Mouse (Mus musculus) lung, postnatal 0 days (tissue): Measurements from ENCODE around the gene Nup214. TPM values are rescaled to one million over a fixed set of nuclear protein-coding genes. Genes with fewer than 3 reads are reported as not detected.

Source experiments
- ATAC-seq: fragments of 200-750 bp; cut with Nextera tagmentation; 2 replicates; pipeline ENCODE4 v1.8.0; 2017; ENCODE audit warnings: moderate library complexity
- DNase-seq: peaks from one replicate; pipeline ENCODE4 v3.0.0-alpha.2; 2016; ENCODE audit warnings: low spot score
- H3K27ac ChIP-seq: fragments of 300-500 bp; sonication (generic); 2 replicates; pipeline ENCODE4 v1.5.1; 2014; ENCODE audit warnings: antibody characterized with exemption, mild to moderate bottlenecking, low read length, mixed read lengths
- H3K27me3 ChIP-seq: fragments of 300-500 bp; sonication (generic); replicated peaks from 2 replicates; pipeline ENCODE4 v1.6.1; 2014; ENCODE audit warnings: low read length, mixed read lengths; ENCODE audit not compliant: insufficient read depth
- H3K36me3 ChIP-seq: fragments of 300-500 bp; sonication (generic); 2 replicates; pipeline ENCODE4 v1.6.1; 2014; ENCODE audit warnings: low read length, mixed read lengths; ENCODE audit not compliant: insufficient read depth
- H3K4me1 ChIP-seq: fragments of 300-500 bp; sonication (generic); 2 replicates; pipeline ENCODE4 v1.6.1; 2014; ENCODE audit warnings: antibody characterized with exemption, low read depth, low read length, mixed read lengths; ENCODE audit not compliant: insufficient read depth
- H3K4me2 ChIP-seq: fragments of 300-500 bp; sonication (generic); replicated peaks from 2 replicates; pipeline ENCODE4 v1.6.1; 2014; ENCODE audit warnings: low read depth, mild to moderate bottlenecking, low read length, moderate library complexity, mixed read lengths
- H3K4me3 ChIP-seq: fragments of 300-500 bp; sonication (generic); 2 replicates; pipeline ENCODE4 v1.5.1; 2014; ENCODE audit warnings: low read depth, low read length
- H3K9ac ChIP-seq: fragments of 300-500 bp; sonication (generic); replicated peaks from 2 replicates; pipeline ENCODE4 v1.6.1; 2014; ENCODE audit warnings: low read depth, mild to moderate bottlenecking
- H3K9me3 ChIP-seq: fragments of 300-500 bp; sonication (generic); 2 replicates; pipeline ENCODE4 v1.6.1; 2016; ENCODE audit warnings: low read length, mixed read lengths
- CTCF ChIP-seq: IDR thresholded peaks from 2 replicates; pipeline ENCODE4 v1.5.1; 2016; ENCODE audit warnings: antibody characterized with exemption, mild to moderate bottlenecking
- EP300 ChIP-seq: IDR thresholded peaks from 2 replicates; pipeline ENCODE4 v1.6.1; 2016; ENCODE audit warnings: antibody characterized with exemption, mild to moderate bottlenecking, control low read depth
- WGBS: fragments of 180-500 bp; shearing (Covaris S2); extraction: QIAGEN DNeasy Blood & Tissue Kit; methylation state at CpG from one replicate; pipeline ENCODE4 v1.1.7; 2014; 5-methylcytosine and 5-hydroxymethylcytosine counted together
- polyA plus RNA-seq: library from polyadenylated mRNA; unstranded; fragments of >200 nt; fragmentation: Nextera tagmentation; extraction: Ambion mirVana; gene quantifications from 2 replicates; pipeline ENCODE4 v1.2.1, GENCODE M21; 2015

Nup214 gene
- polyA plus RNA-seq, 1 experiment from 2014 or later = 57.1 TPM

- peaks cover under 1% of the 10 kb centered on the region; the same call in 1 of the 2 replicates for H3K36me3 ChIP-seq
- H3K27ac ChIP-seq = no peak overlapping the region
- no peak for TF ChIP-seq CTCF
- TF ChIP-seq EP300 = no peak
- no peaks in the 10 kb centered on the region for H3K9me3 ChIP-seq
- no peak overlapping the region for H3K4me2 ChIP-seq
- peaks cover 7% of the 10 kb centered on the region for H3K4me1 ChIP-seq
- no peak overlapping the region for H3K9ac ChIP-seq
- 88% methylated on average over 4 of the region's 4 CpGs for WGBS
- no peaks in the 10 kb centered on the region for H3K27me3 ChIP-seq
- no peak for DNase-seq
- H3K4me3 ChIP-seq = no peak overlapping the region
- ATAC-seq = no peak
These were observed 1.6 kb upstream of the Nup214 start for GRCm38 (mm10) chr2:31972589-31972988.

DNA sequence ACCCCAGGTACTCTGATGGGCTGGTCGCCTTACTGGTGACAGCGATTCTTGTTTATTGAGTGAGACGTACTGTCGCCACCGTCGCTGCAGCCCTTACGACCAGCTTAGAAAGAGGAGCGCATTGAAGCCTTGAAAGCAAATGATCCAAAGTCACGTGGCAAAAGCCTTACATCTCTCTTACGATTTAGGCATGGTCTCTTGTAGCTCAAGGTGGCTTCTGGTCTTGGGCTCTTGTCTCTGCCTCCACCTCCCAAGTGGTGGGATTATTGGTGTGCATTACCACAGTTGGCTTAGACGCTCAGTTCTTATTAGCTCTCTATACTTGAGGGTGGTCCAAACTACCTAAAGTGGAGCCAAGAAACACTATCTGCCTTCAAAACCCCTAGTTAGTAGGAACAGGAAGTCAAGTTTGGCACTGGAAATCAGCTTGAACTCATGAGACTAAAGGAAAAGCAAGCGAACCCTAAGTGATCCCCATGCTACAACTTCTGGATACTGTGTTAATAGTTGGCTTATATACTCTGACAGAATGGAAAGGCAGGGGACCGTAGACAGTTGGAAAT lies 654 bp downstream of the Nup214 start:
- H3K4me2 ChIP-seq = peak overlapping the region; percentile 94
- no peaks in the 10 kb centered on the region for H3K27me3 ChIP-seq
- H3K9ac ChIP-seq = peak overlapping the region; percentile 99
- TF ChIP-seq EP300 = no peak
- no peak for TF ChIP-seq CTCF
- H3K36me3 ChIP-seq = peaks cover 8% of the 10 kb centered on the region; the same call in 1 of the 2 replicates
- H3K9me3 ChIP-seq = no peaks in the 10 kb centered on the region
- WGBS = 9% methylated on average over 13 of the region's 13 CpGs
- peaks cover 7% of the 10 kb centered on the region for H3K4me1 ChIP-seq
- H3K4me3 ChIP-seq = peak overlapping the region; percentile 89
- no peak for ATAC-seq
- H3K27ac ChIP-seq = peak overlapping the region; percentile 81
- DNase-seq = no peak

DNA sequence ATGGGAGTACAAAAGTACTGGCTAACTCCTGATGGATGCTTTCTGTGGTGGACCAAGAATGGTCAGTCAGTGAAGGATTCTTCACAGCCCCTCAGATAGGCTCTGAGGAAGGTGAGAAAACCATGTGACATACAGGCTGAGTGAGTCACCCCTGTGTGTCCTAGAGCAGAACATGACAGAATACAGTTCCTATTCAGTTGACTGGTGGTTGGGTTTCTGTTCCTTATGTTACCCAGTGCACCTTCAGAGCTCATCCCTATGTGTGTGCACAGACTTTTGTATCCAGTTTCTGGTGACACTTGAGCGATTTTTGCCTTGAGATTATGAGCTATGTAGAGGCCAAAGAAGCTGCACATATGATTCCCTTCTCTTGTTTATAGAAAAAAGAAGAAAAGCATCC lies 13.5 kb downstream of the Nup214 start:
- Histone ChIP-seq H3K27me3 (no peaks in the 10 kb centered on the region), H3K4me2 (no peak overlapping the region), H3K27ac (no peak overlapping the region), H3K36me3 (peaks cover 48% of the 10 kb centered on the region), H3K4me3 (no peak overlapping the region), H3K9ac (no peak overlapping the region), H3K4me1 (no peaks in the 10 kb centered on the region), H3K9me3 (no peaks in the 10 kb centered on the region)
- ATAC-seq (no peak), DNase-seq (no peak)
- TF ChIP-seq CTCF (no peak), EP300 (no peak)
- WGBS = 86% methylated on average over 1 of the region's 1 CpGs

GRCm38 (mm10) chr2:31990961-31991360 lies 16.7 kb downstream of the Nup214 start:
- TF ChIP-seq EP300 = peak; percentile 81
- no peak for TF ChIP-seq CTCF
- H3K27me3 ChIP-seq = no peaks in the 10 kb centered on the region
- H3K4me2 ChIP-seq = no peak overlapping the region
- no peaks in the 10 kb centered on the region for H3K4me1 ChIP-seq
- DNase-seq (peak; percentile 80), ATAC-seq (peak; percentile 89)
- no peaks in the 10 kb centered on the region for H3K9me3 ChIP-seq
- 66% methylated on average over 4 of the region's 4 CpGs for WGBS
- no peak overlapping the region for H3K9ac ChIP-seq
- H3K27ac ChIP-seq = no peak overlapping the region; the same call in 1 of the 2 replicates
- H3K4me3 ChIP-seq = no peak overlapping the region
- H3K36me3 ChIP-seq = peaks cover 45% of the 10 kb centered on the region

DNA sequence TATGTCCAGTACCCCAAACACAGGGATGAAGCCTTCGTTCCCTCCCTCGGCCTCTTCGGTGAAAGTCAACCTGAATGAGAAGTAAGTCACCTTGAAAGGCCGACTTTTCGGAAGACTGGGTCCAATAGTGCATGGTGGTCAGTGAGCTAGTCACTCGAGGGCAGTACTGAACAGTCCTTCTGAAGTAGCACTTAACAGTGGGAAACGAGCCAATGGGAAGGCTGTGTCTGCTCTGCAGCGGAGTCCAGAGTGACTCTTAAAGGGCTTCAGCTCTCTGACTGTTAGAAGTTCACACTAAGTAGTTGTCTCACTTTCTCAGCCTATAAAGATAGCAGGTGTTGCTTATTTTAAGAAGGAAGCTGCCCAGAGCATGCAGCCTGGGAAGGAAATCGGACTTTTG lies 20.7 kb downstream of the Nup214 start:
- Histone ChIP-seq H3K4me3 (no peak overlapping the region), H3K27me3 (no peaks in the 10 kb centered on the region), H3K9ac (no peak overlapping the region), H3K36me3 (peaks cover 56% of the 10 kb centered on the region), H3K4me1 (no peaks in the 10 kb centered on the region), H3K9me3 (no peaks in the 10 kb centered on the region), H3K4me2 (no peak overlapping the region), H3K27ac (0 out of 2 replicates have a peak overlapping the region, but pooled peaks have one; percentile 6)
- ATAC-seq (peak; percentile 88), DNase-seq (peak; percentile 73)
- WGBS = 74% methylated on average over 9 of the region's 9 CpGs
- TF ChIP-seq EP300 (no peak), CTCF (no peak)

DNA sequence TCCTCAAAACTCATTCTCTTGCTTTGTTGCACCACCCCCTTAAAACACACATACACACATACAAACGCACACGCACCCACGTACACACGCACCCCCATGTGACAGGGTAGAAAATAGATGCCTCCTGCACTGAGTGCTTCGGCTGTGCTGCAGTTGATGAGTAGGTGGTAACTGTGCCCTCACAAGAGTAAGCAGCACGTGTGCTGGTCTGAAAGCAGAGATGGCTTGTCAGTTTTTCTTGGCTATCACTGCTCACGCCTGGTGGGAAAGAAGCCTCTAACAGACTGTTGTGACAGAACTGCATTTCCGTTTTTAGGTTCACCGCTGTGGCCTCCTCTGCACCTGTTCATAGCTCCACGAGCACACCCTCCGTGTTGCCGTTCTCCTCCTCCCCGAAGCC lies 21.8 kb downstream of the Nup214 start:
- TF ChIP-seq CTCF (no peak), EP300 (no peak)
- no peak overlapping the region for H3K4me3 ChIP-seq
- H3K4me1 ChIP-seq = no peaks in the 10 kb centered on the region
- no peaks in the 10 kb centered on the region for H3K9me3 ChIP-seq
- no peak overlapping the region for H3K9ac ChIP-seq
- H3K36me3 ChIP-seq = peaks cover 49% of the 10 kb centered on the region
- WGBS = 94% methylated on average over 13 of the region's 13 CpGs
- DNase-seq (no peak), ATAC-seq (no peak)
- no peak overlapping the region for H3K27ac ChIP-seq
- no peaks in the 10 kb centered on the region for H3K27me3 ChIP-seq
- H3K4me2 ChIP-seq = no peak overlapping the region

DNA sequence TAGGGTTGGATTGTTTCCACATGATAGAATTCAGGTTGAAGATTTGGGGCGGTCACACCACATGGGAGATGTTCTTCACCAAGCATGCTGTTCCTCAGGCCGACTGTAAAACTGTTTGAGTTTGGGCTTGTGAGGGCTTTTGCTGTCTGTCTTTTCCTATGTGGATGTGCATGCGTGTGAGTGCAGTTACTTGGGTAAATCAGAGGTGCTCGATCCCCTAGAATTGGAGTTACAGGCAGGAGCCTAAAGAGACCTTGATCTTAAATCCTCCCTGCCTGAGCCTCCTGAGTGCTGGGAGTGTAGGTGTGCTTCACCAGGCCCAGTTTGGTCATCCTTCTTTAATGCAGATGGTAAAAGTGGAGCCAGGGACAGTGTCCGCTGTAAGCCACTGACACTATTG lies 23.3 kb downstream of the Nup214 start:
- H3K4me1 ChIP-seq = no peaks in the 10 kb centered on the region
- no peak overlapping the region for H3K4me3 ChIP-seq
- H3K36me3 ChIP-seq = peaks cover 47% of the 10 kb centered on the region
- TF ChIP-seq CTCF = no peak
- TF ChIP-seq EP300 = no peak
- WGBS = 95% methylated on average over 5 of the region's 5 CpGs
- no peak overlapping the region for H3K4me2 ChIP-seq
- ATAC-seq = no peak
- no peak for DNase-seq
- no peak overlapping the region for H3K27ac ChIP-seq
- no peaks in the 10 kb centered on the region for H3K9me3 ChIP-seq
- no peaks in the 10 kb centered on the region for H3K27me3 ChIP-seq
- H3K9ac ChIP-seq = no peak overlapping the region
